Mouse (Mus musculus) neural tube, embryonic 11.5 days (tissue): Measurements from ENCODE around the gene Avpi1. TPM values are rescaled to one million over a fixed set of nuclear protein-coding genes. Genes with fewer than 3 reads are reported as not detected.

Source experiments
- ATAC-seq: fragments of 200-750 bp; cut with Nextera tagmentation; 2 replicates; pipeline ENCODE4 v1.8.0; 2017; ENCODE audit warnings: moderate number of reproducible peaks, mild to moderate bottlenecking, moderate TSS enrichment, moderate library complexity; ENCODE audit not compliant: insufficient read depth, low FRiP score, low TSS enrichment
- DNase-seq: peaks from one replicate; pipeline ENCODE4 v3.0.0-alpha.2; 2015; ENCODE audit warnings: low spot score
- H3K27ac ChIP-seq: fragments of 300-500 bp; sonication (generic); 2 replicates; pipeline ENCODE4 v1.5.1; 2014; ENCODE audit warnings: low read depth, mild to moderate bottlenecking, low read length
- H3K27me3 ChIP-seq: fragments of 300-500 bp; sonication (generic); 2 replicates; pipeline ENCODE4 v1.6.1; 2014; ENCODE audit warnings: mild to moderate bottlenecking, low read length, mixed read lengths; ENCODE audit not compliant: control insufficient read depth, insufficient read depth
- H3K36me3 ChIP-seq: fragments of 300-500 bp; sonication (generic); 2 replicates; pipeline ENCODE4 v1.6.1; 2014; ENCODE audit warnings: mild to moderate bottlenecking, low read length, moderate library complexity, mixed read lengths; ENCODE audit not compliant: control insufficient read depth, insufficient read depth
- H3K4me1 ChIP-seq: fragments of 300-500 bp; sonication (generic); 2 replicates; pipeline ENCODE4 v1.6.1; 2014; ENCODE audit warnings: low read length, mixed read lengths; ENCODE audit not compliant: control insufficient read depth, insufficient read depth
- H3K4me2 ChIP-seq: fragments of 300-500 bp; sonication (generic); 2 replicates; pipeline ENCODE4 v1.6.1; 2014; ENCODE audit warnings: low read depth, mild to moderate bottlenecking, moderate library complexity
- H3K4me3 ChIP-seq: fragments of 300-500 bp; sonication (generic); 2 replicates; pipeline ENCODE4 v1.5.1; 2014; ENCODE audit warnings: low read depth, low read length
- H3K9ac ChIP-seq: fragments of 300-500 bp; sonication (generic); 2 replicates; pipeline ENCODE4 v1.6.1; 2014; ENCODE audit warnings: mild to moderate bottlenecking, low read length
- H3K9me3 ChIP-seq: fragments of 300-500 bp; sonication (generic); 2 replicates; pipeline ENCODE4 v1.6.1; 2016; ENCODE audit warnings: low read length; ENCODE audit not compliant: control insufficient read depth
- WGBS: fragments of 180-500 bp; shearing (Covaris S2); extraction: QIAGEN DNeasy Blood & Tissue Kit; methylation state at CpG from one replicate; pipeline ENCODE4 v1.1.7; 2014; 5-methylcytosine and 5-hydroxymethylcytosine counted together
- polyA plus RNA-seq: library from polyadenylated mRNA; unstranded; fragments of >200 nt; fragmentation: Nextera tagmentation; extraction: Ambion mirVana; gene quantifications from 2 replicates; pipeline ENCODE4 v1.2.1, GENCODE M21; 2014

Avpi1 gene
- polyA plus RNA-seq, 1 experiment from 2014 or later: 13.6 TPM

DNA sequence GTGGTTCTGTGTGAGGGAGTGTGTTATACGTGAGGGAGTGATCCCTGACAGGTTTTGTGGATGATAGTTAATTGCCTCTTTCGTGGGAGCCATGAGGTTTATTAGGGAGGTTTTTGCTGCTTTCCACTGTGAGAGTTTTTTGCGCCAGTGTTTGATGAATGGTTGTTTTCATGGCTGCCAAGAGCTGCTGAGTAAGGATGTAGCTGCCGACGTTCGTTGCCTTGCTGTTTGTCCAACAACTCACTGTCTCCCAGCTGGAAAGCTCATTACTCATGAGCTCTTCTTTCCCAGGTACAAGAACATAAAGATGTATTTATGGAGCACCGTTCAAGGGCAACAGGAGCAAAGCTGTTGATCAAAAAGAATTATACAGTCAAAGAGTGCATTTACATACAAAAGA, 35.3 kb upstream of the Avpi1 start:
- DNase-seq: no peak
- Histone ChIP-seq H3K27me3 (no peaks in the 10 kb centered on the region), H3K9ac (no peak overlapping the region), H3K9me3 (no peaks in the 10 kb centered on the region), H3K4me3 (no peak overlapping the region), H3K4me2 (no peak overlapping the region), H3K36me3 (no peaks in the 10 kb centered on the region), H3K27ac (no peak overlapping the region), H3K4me1 (no peaks in the 10 kb centered on the region)
- 37% methylated on average over 7 of the region's 7 CpGs for WGBS
- no peak for ATAC-seq

DNA sequence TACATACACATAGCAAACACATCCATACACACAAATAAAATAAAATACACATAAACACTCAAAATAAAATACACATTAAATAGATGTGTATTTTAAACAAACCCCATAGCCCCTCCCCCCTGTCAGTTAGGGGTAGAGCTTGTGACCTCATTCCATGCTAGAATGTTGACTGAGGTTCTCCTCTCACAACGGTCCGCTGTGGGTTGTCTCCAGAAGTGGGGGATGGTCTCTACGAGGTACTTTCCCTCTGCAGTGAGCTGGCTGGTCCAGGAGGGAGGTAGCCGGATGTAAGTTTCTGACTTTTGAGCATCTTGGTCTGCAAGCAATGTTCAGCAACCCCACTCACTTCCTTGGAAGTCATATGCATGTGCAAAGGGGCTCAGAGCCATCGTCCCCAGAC, 34.9 kb upstream of the Avpi1 start, which contains the start of gene Zfyve27:
Gene Zfyve27, plus strand, starts transcription at position 188 of the 400 bp plus-strand sequence.
- Histone ChIP-seq H3K4me3 (no peak within 1 kb of the TSS), H3K27me3 (no peaks in the 10 kb centered on the region), H3K9me3 (no peaks in the 10 kb centered on the region), H3K27ac (no peak within 1 kb of the TSS), H3K36me3 (no peaks in the 10 kb centered on the region), H3K4me2 (no peak within 1 kb of the TSS), H3K9ac (no peak within 1 kb of the TSS), H3K4me1 (no peaks in the 10 kb centered on the region)
- no peak for ATAC-seq
- no peak for DNase-seq
- WGBS: 69% methylated on average over 5 of the region's 5 CpGs

- Histone ChIP-seq H3K9me3 (no peaks in the 10 kb centered on the region), H3K27me3 (no peaks in the 10 kb centered on the region), H3K9ac (no peak overlapping the region), H3K4me1 (no peaks in the 10 kb centered on the region), H3K4me3 (no peak overlapping the region), H3K27ac (no peak overlapping the region), H3K36me3 (no peaks in the 10 kb centered on the region), H3K4me2 (no peak overlapping the region)
- no peak for ATAC-seq
- DNase-seq: no peak
- WGBS: 70% methylated on average over 13 of the region's 13 CpGs
Measured at GRCm38 (mm10) chr19:42158246-42159017, 29.6 kb upstream of the Avpi1 start.

DNA sequence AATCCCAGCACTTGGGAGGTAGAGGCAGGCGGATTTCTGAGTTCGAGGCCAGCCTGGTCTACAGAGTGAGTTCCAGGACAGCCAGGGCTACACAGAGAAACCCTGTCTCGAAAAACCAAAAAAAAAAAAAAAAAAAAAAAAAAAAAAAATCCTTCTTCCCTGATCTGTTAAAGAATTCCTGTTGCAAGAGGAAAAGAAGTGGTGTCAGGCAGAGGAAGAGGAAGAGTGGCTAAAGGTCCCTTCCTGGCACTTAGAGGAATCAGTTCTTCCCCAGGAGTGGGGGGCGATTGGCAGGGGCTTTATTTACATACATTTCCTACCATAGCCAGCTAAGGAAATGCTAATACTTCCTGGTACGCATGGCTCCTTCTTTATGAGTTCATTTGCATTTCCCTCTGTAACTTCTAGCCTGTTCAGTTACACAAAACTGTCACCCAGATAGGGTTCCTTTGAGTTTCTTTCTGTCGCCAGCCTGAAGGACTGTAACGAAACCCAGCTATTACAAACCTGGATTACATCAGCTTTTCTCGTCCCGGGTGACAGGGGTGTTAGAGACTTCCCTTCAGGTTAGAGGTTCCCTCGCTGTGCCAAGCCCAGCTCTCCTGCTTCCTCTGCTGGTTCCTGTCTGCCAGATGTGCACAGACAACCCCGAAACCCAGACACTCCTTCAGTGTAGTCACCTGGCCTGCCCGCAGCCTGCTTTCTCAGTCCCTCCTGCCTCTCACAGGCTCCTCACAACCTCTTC, 28.8 kb upstream of the Avpi1 start:
- Histone ChIP-seq H3K4me1 (no peaks in the 10 kb centered on the region), H3K9me3 (no peaks in the 10 kb centered on the region), H3K9ac (no peak overlapping the region), H3K4me3 (no peak overlapping the region), H3K27ac (no peak overlapping the region), H3K4me2 (no peak overlapping the region), H3K36me3 (no peaks in the 10 kb centered on the region), H3K27me3 (0 out of 2 replicates have a peak, but pooled peaks cover 3% of the 10 kb centered on the region)
- ATAC-seq (no peak), DNase-seq (no peak)
- 76% methylated on average over 12 of the region's 12 CpGs for WGBS

DNA sequence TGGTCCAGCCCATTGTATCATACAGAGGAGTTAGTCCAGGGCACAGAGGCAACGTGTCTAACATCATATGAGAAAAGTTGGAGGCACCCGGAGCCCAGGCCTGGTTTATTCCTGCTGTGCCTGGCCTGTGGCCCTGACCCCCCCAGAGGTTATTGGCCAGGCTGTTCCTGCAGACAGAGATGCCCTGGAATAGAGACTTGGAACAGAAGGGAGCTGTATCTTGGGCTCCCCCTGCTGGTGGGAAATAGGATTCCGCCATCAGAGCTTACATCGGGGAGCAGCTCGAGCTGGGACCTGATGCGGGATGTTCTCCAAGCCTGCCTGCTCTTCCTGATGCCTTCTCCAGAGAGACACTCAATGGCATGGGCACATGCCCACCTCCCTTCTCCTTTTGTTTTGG, 23.1 kb upstream of the Avpi1 start:
- H3K27me3 ChIP-seq: peaks cover 8% of the 10 kb centered on the region
- 7% methylated on average over 6 of the region's 6 CpGs for WGBS
- H3K4me2 ChIP-seq: no peak overlapping the region
- peaks cover 6% of the 10 kb centered on the region; the same call in 1 of the 2 replicates for H3K4me1 ChIP-seq
- no peak overlapping the region for H3K4me3 ChIP-seq
- no peaks in the 10 kb centered on the region for H3K36me3 ChIP-seq
- ATAC-seq (peak; percentile 50; the same call in 1 of the 2 replicates), DNase-seq (peak; percentile 85)
- H3K9ac ChIP-seq: no peak overlapping the region
- H3K27ac ChIP-seq: no peak overlapping the region
- H3K9me3 ChIP-seq: no peaks in the 10 kb centered on the region

DNA sequence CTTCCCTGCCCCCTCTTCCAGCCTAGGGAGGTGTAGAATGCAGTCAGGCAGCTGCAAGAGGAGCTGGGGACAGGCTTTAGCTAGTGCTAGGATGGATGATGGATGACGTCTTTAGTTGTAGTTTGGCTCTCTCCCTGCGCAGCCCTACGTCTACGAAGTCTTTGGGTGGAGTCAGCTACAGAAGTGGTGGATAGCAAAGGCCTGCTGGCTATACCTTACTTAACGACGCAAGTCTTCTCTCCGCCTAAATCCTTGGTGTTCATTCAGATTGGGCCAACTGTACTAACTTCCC, 19.7 kb upstream of the Avpi1 start:
- peaks cover 6% of the 10 kb centered on the region; the same call in 1 of the 2 replicates for H3K4me1 ChIP-seq
- DNase-seq (no peak), ATAC-seq (no peak)
- H3K4me2 ChIP-seq: peak overlapping the region; percentile 88
- WGBS: 22% methylated on average over 7 of the region's 7 CpGs
- H3K27me3 ChIP-seq: peaks cover 10% of the 10 kb centered on the region
- no peaks in the 10 kb centered on the region for H3K9me3 ChIP-seq
- peak overlapping the region; percentile 70 for H3K9ac ChIP-seq
- peak overlapping the region; percentile 63 for H3K4me3 ChIP-seq
- no peak overlapping the region for H3K27ac ChIP-seq
- H3K36me3 ChIP-seq: no peaks in the 10 kb centered on the region

DNA sequence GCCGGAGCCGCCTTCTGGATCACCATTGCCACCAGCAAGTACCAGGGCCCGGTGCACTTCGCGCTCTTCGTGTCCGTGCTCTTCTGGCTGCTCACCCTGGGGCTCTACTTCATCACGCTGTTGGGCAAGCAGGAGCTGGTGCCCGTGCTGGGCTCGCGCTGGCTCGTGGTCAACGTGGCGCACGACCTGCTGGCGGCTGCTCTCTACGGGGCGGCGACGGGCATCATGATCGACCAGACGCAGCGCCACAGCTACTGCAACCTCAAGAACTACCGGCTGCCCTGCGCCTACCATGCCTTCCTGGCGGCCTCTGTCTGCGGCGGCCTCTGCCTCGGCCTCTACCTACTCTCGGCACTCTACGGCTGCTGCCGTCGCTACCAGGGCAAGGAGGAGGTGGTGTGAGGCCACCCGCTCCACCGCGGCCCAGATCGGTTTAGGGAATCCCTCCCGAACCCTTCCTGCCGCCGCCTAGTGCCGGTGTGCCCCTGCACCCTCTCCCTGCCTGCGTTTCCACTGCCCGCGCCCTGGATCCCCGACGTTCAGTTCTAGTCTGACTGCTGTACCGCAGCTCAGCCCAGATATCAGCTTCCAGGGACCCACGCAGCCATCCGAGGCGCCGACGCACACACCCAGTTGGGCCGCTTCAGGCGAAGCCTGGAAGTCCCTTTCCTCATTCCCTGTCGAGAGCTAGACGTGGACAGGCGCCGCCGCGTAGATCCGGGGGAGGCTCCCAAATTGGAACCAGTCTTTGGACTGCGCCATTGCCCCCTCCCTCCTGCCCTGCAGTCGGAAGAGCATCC, 19.1 kb upstream of the Avpi1 start:
- H3K9ac ChIP-seq: peak overlapping the region; percentile 70
- H3K27ac ChIP-seq: 0 out of 2 replicates have a peak overlapping the region, but pooled peaks have one; percentile 27
- H3K4me2 ChIP-seq: peak overlapping the region; percentile 88
- peaks cover 10% of the 10 kb centered on the region for H3K27me3 ChIP-seq
- H3K36me3 ChIP-seq: no peaks in the 10 kb centered on the region
- no peaks in the 10 kb centered on the region for H3K9me3 ChIP-seq
- ATAC-seq: peak; percentile 42; the same call in 1 of the 2 replicates
- peaks cover 6% of the 10 kb centered on the region; the same call in 1 of the 2 replicates for H3K4me1 ChIP-seq
- peak overlapping the region; percentile 63 for H3K4me3 ChIP-seq
- 1% methylated on average over 55 of the region's 63 CpGs for WGBS
- DNase-seq: peak; percentile 59

- peaks cover 6% of the 10 kb centered on the region; the same call in 1 of the 2 replicates for H3K4me1 ChIP-seq
- no peaks in the 10 kb centered on the region for H3K36me3 ChIP-seq
- 2% methylated on average over 31 of the region's 57 CpGs for WGBS
- DNase-seq: peak; percentile 48
- H3K4me2 ChIP-seq: peak within 1 kb of the TSS; percentile 88
- peak within 1 kb of the TSS; percentile 70 for H3K9ac ChIP-seq
- no peaks in the 10 kb centered on the region for H3K9me3 ChIP-seq
- H3K27me3 ChIP-seq: peaks cover 7% of the 10 kb centered on the region
- H3K27ac ChIP-seq: 0 out of 2 replicates have a peak within 1 kb of the TSS, but pooled peaks have one; percentile 27
- H3K4me3 ChIP-seq: peak within 1 kb of the TSS; percentile 63
- ATAC-seq: peak; percentile 51; the same call in 1 of the 2 replicates
Measured at GRCm38 (mm10) chr19:42147170-42147768, 18.4 kb upstream of the Avpi1 start, which contains the start of gene Marveld1. Gene Marveld1, plus strand, starts transcription at chr19:42147400.
